Mouse (Mus musculus) liver, adult 2 months (tissue): ENCODE data around the gene Tpp2.
"Not testable (repeated sequence)": the region's sequence is repeated elsewhere in the genome, so short reads cannot be mapped to it uniquely, and the experiment has no call there.

Source experiments
- CTCF ChIP-seq: fragments of 200-500 bp; IDR thresholded peaks from 2 replicates; pipeline ENCODE4 v1.5.1; 2011; ENCODE audit warnings: low read depth, low read length, control low read depth
- POLR2A ChIP-seq: fragments of 200-500 bp; IDR thresholded peaks from 2 replicates; pipeline ENCODE4 v1.6.1; 2011; ENCODE audit warnings: low read length, control low read depth; ENCODE audit not compliant: insufficient read depth; ENCODE audit errors: extremely low read depth

DNA sequence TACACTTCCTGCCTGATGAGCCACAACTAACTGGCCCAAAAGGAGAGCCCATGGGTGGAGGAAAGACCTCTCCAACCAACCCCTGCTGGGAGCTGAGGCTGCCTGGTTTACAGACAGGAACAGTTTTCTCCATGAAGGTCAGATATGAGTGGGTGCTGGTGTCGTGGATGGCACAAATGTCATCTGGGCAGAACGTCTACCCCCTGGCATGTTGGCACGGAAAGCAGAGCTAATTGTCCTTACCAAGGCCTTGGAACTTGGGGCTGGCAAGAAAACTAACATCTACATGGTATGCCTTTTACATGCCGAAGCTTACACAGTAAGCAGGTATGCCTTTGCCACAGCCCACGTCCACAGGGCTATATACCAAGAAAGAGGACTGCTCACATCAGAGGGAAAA lies 112.2 kb downstream of the Tpp2 start:
- not testable (repeated sequence) for TF ChIP-seq CTCF, POLR2A
